Mouse (Mus musculus) midbrain, embryonic 14.5 days (tissue): ENCODE measurements around the gene Adcy7. TPM values are rescaled to one million over a fixed set of nuclear protein-coding genes. Genes with fewer than 3 reads are reported as not detected.

ENCODE experiments used
- ATAC-seq: fragments of 200-750 bp; cut with Nextera tagmentation; 2 replicates; pipeline ENCODE4 v1.8.0; 2017; ENCODE audit warnings: moderate number of reproducible peaks, moderate library complexity; ENCODE audit not compliant: low FRiP score, low TSS enrichment
- DNase-seq: peaks from one replicate; pipeline ENCODE4 v3.0.0-alpha.2; 2015
- H3K27ac ChIP-seq: fragments of 300-500 bp; sonication (generic); replicated peaks from 2 replicates; pipeline ENCODE4 v1.5.1; 2014; ENCODE audit warnings: mild to moderate bottlenecking, low read depth, low read length, moderate library complexity
- H3K27me3 ChIP-seq: fragments of 300-500 bp; sonication (generic); 2 replicates; pipeline ENCODE4 v1.6.1; 2014; ENCODE audit warnings: low read length, control low read depth, mixed read lengths; ENCODE audit not compliant: control insufficient read depth, insufficient read depth
- H3K36me3 ChIP-seq: fragments of 300-500 bp; sonication (generic); 2 replicates; pipeline ENCODE4 v1.6.1; 2014; ENCODE audit warnings: low read length, control low read depth; ENCODE audit not compliant: control insufficient read depth, insufficient read depth
- H3K4me1 ChIP-seq: fragments of 300-500 bp; sonication (generic); 2 replicates; pipeline ENCODE4 v1.6.1; 2014; ENCODE audit warnings: mild to moderate bottlenecking, antibody characterized with exemption, low read length, control low read depth; ENCODE audit not compliant: control insufficient read depth, insufficient read depth
- H3K4me2 ChIP-seq: fragments of 300-500 bp; sonication (generic); 2 replicates; pipeline ENCODE4 v1.6.1; 2014; ENCODE audit warnings: mild to moderate bottlenecking, low read length, moderate library complexity
- H3K4me3 ChIP-seq: fragments of 300-500 bp; sonication (generic); replicated peaks from 2 replicates; pipeline ENCODE4 v1.5.1; 2014; ENCODE audit warnings: low read depth, low read length
- H3K9ac ChIP-seq: fragments of 300-500 bp; sonication (generic); replicated peaks from 2 replicates; pipeline ENCODE4 v1.6.1; 2014; ENCODE audit warnings: mild to moderate bottlenecking, low read length, moderate library complexity
- H3K9me3 ChIP-seq: fragments of 300-500 bp; sonication (generic); 2 replicates; pipeline ENCODE4 v1.6.1; 2016; ENCODE audit warnings: low read length, control low read depth, mixed read lengths; ENCODE audit not compliant: control insufficient read depth
- WGBS: fragments of 180-500 bp; shearing (Covaris S2); extraction: QIAGEN DNeasy Blood & Tissue Kit; methylation state at CpG from one replicate; pipeline ENCODE4 v1.1.7; 2014; 5-methylcytosine and 5-hydroxymethylcytosine counted together
- polyA plus RNA-seq: library from polyadenylated mRNA; unstranded; fragments of >200 nt; fragmentation: Nextera tagmentation; extraction: Ambion mirVana; gene quantifications from 2 replicates; pipeline ENCODE4 v1.2.1, GENCODE M21; 2014

Gene Adcy7
- polyA plus RNA-seq, 1 experiment from 2014 or later, result 2.6 TPM

GRCm38 (mm10) chr8:88283243-88284115 lies 11.3 kb downstream of the Adcy7 start:
- H3K9ac ChIP-seq, result no peak overlapping the region
- no peak overlapping the region for H3K4me3 ChIP-seq
- H3K36me3 ChIP-seq, result no peaks in the 10 kb centered on the region
- WGBS, result 87% methylated on average over 13 of the region's 13 CpGs
- H3K27me3 ChIP-seq, result no peaks in the 10 kb centered on the region
- H3K4me2 ChIP-seq, result no peak overlapping the region
- no peak overlapping the region for H3K27ac ChIP-seq
- no peaks in the 10 kb centered on the region for H3K9me3 ChIP-seq
- no peak for ATAC-seq
- DNase-seq, result no peak
- no peaks in the 10 kb centered on the region for H3K4me1 ChIP-seq

GRCm38 (mm10) chr8:88284738-88285137 lies 12.5 kb downstream of the Adcy7 start:
- H3K36me3 ChIP-seq, result no peaks in the 10 kb centered on the region
- no peaks in the 10 kb centered on the region for H3K4me1 ChIP-seq
- no peak overlapping the region for H3K27ac ChIP-seq
- H3K4me3 ChIP-seq, result no peak overlapping the region
- no peak for DNase-seq
- no peak overlapping the region for H3K9ac ChIP-seq
- no peaks in the 10 kb centered on the region for H3K27me3 ChIP-seq
- no peak overlapping the region for H3K4me2 ChIP-seq
- no peaks in the 10 kb centered on the region for H3K9me3 ChIP-seq
- 67% methylated on average over 7 of the region's 7 CpGs for WGBS
- no peak for ATAC-seq

- DNase-seq, result no peak
- Histone ChIP-seq H3K4me2 (no peak overlapping the region), H3K27ac (no peak overlapping the region), H3K4me3 (no peak overlapping the region), H3K4me1 (no peaks in the 10 kb centered on the region), H3K36me3 (no peaks in the 10 kb centered on the region), H3K9ac (no peak overlapping the region), H3K27me3 (no peaks in the 10 kb centered on the region), H3K9me3 (no peaks in the 10 kb centered on the region)
- WGBS, result 82% methylated on average over 8 of the region's 8 CpGs
- no peak; the same call in 1 of the 2 replicates for ATAC-seq
Measured at GRCm38 (mm10) chr8:88285469-88286356, 13.5 kb downstream of the Adcy7 start.

- DNase-seq, result no peak
- no peaks in the 10 kb centered on the region for H3K9me3 ChIP-seq
- no peaks in the 10 kb centered on the region for H3K36me3 ChIP-seq
- H3K4me1 ChIP-seq, result no peaks in the 10 kb centered on the region
- ATAC-seq, result no peak
- no peak overlapping the region for H3K4me3 ChIP-seq
- no peak overlapping the region for H3K4me2 ChIP-seq
- WGBS, result 86% methylated on average over 14 of the region's 14 CpGs
- H3K27ac ChIP-seq, result no peak overlapping the region
- H3K27me3 ChIP-seq, result no peaks in the 10 kb centered on the region
- no peak overlapping the region for H3K9ac ChIP-seq
Measured at GRCm38 (mm10) chr8:88286421-88286960, 14.3 kb downstream of the Adcy7 start.

- WGBS, result 74% methylated on average over 12 of the region's 12 CpGs
Measured at GRCm38 (mm10) chr8:88288622-88289242, 16.5 kb downstream of the Adcy7 start.

GRCm38 (mm10) chr8:88289901-88290300 lies 17.7 kb downstream of the Adcy7 start:
- ATAC-seq, result no peak
- DNase-seq, result no peak
- Histone ChIP-seq H3K9me3 (no peaks in the 10 kb centered on the region), H3K27ac (no peak overlapping the region), H3K4me3 (no peak overlapping the region), H3K9ac (no peak overlapping the region), H3K4me2 (no peak overlapping the region), H3K27me3 (no peaks in the 10 kb centered on the region), H3K36me3 (no peaks in the 10 kb centered on the region), H3K4me1 (no peaks in the 10 kb centered on the region)
- WGBS, result 64% methylated on average over 1 of the region's 1 CpGs

More at GRCm38 (mm10) chr8:88288622-88289242, 16.5 kb downstream of the Adcy7 start:
- Histone ChIP-seq H3K9ac (no peak overlapping the region), H3K27ac (no peak overlapping the region), H3K4me1 (no peaks in the 10 kb centered on the region), H3K4me3 (no peak overlapping the region), H3K4me2 (no peak overlapping the region), H3K36me3 (no peaks in the 10 kb centered on the region), H3K9me3 (no peaks in the 10 kb centered on the region), H3K27me3 (no peaks in the 10 kb centered on the region)
- ATAC-seq (no peak), DNase-seq (no peak)

- H3K4me1 ChIP-seq, result no peaks in the 10 kb centered on the region
Measured at GRCm38 (mm10) chr8:88290326-88291304, 18.4 kb downstream of the Adcy7 start.

More at GRCm38 (mm10) chr8:88290326-88291304, 18.4 kb downstream of the Adcy7 start:
- Histone ChIP-seq H3K9ac (no peak overlapping the region), H3K27me3 (no peaks in the 10 kb centered on the region), H3K9me3 (no peaks in the 10 kb centered on the region), H3K27ac (no peak overlapping the region), H3K36me3 (no peaks in the 10 kb centered on the region), H3K4me3 (no peak overlapping the region), H3K4me2 (no peak overlapping the region)
- ATAC-seq (no peak), DNase-seq (no peak)
- 90% methylated on average over 13 of the region's 13 CpGs for WGBS
